Mouse (Mus musculus) limb, embryonic 10.5 days (tissue): ENCODE results near the gene Ntm. TPM values are rescaled to one million over a fixed set of nuclear protein-coding genes. Genes with fewer than 3 reads are reported as not detected.

Source experiments
- DNase-seq: peaks from one replicate; pipeline ENCODE4 v3.0.0-alpha.2; 2017; ENCODE audit warnings: low spot score
- H3K27ac ChIP-seq: fragments of 300-500 bp; sonication (generic); 2 replicates; pipeline ENCODE4 v1.5.1; 2016; ENCODE audit warnings: mild to moderate bottlenecking
- H3K27me3 ChIP-seq: fragments of 300-500 bp; sonication (generic); 2 replicates; pipeline ENCODE4 v1.6.1; 2016; ENCODE audit warnings: low read depth, mild to moderate bottlenecking; ENCODE audit not compliant: poor library complexity, severe bottlenecking
- H3K36me3 ChIP-seq: fragments of 300-500 bp; sonication (generic); 2 replicates; pipeline ENCODE4 v1.6.1; 2016; ENCODE audit warnings: mild to moderate bottlenecking, moderate library complexity
- H3K4me1 ChIP-seq: fragments of 300-500 bp; sonication (generic); 2 replicates; pipeline ENCODE4 v1.6.1; 2016
- H3K4me3 ChIP-seq: fragments of 300-500 bp; sonication (generic); 2 replicates; pipeline ENCODE4 v1.5.1; 2016; ENCODE audit warnings: mild to moderate bottlenecking, moderate library complexity
- H3K9me3 ChIP-seq: fragments of 300-500 bp; sonication (generic); replicated peaks from 2 replicates; pipeline ENCODE4 v1.6.1; 2016; ENCODE audit warnings: mild to moderate bottlenecking
- WGBS: fragments of 180-500 bp; shearing (Covaris S2); methylation state at CpG from one replicate; pipeline ENCODE4 v1.1.7; 2016; 5-methylcytosine and 5-hydroxymethylcytosine counted together
- polyA plus RNA-seq: library from polyadenylated mRNA; unstranded; fragments of >200 nt; fragmentation: Nextera tagmentation; extraction: Ambion mirVana; gene quantifications from 2 replicates; pipeline ENCODE4 v1.2.1, GENCODE M21; 2016

The Ntm gene
- polyA plus RNA-seq, 1 experiment from 2014 or later, result 12.7 TPM

GRCm38 (mm10) chr9:29610867-29611266 lies 352.1 kb downstream of the Ntm start:
- Histone ChIP-seq H3K36me3 (no peaks in the 10 kb centered on the region), H3K9me3 (no peaks in the 10 kb centered on the region), H3K4me3 (no peak overlapping the region), H3K4me1 (peaks cover 18% of the 10 kb centered on the region), H3K27ac (0 out of 2 replicates have a peak overlapping the region, but pooled peaks have one; percentile 27), H3K27me3 (no peaks in the 10 kb centered on the region)
- DNase-seq, result peak; percentile 56
- WGBS, result 40% methylated on average over 2 of the region's 2 CpGs

- Histone ChIP-seq H3K4me3 (no peak overlapping the region), H3K27me3 (peaks cover 13% of the 10 kb centered on the region; the same call in 1 of the 2 replicates), H3K9me3 (no peaks in the 10 kb centered on the region), H3K27ac (no peak overlapping the region), H3K36me3 (no peaks in the 10 kb centered on the region), H3K4me1 (peaks cover 8% of the 10 kb centered on the region; the same call in 1 of the 2 replicates)
- 30% methylated on average over 4 of the region's 4 CpGs for WGBS
- no peak for DNase-seq
These were observed 365.3 kb downstream of the Ntm start for GRCm38 (mm10) chr9:29597665-29598064.

- Histone ChIP-seq H3K9me3 (no peaks in the 10 kb centered on the region), H3K27ac (no peak overlapping the region), H3K4me1 (peaks cover 8% of the 10 kb centered on the region; the same call in 1 of the 2 replicates), H3K27me3 (peaks cover 13% of the 10 kb centered on the region; the same call in 1 of the 2 replicates), H3K4me3 (no peak overlapping the region), H3K36me3 (no peaks in the 10 kb centered on the region)
- no peak for DNase-seq
- 82% methylated on average over 9 of the region's 9 CpGs for WGBS
These were observed 367.6 kb downstream of the Ntm start for GRCm38 (mm10) chr9:29595321-29595720.

- WGBS, result 72% methylated on average over 21 of the region's 21 CpGs
- no peaks in the 10 kb centered on the region for H3K36me3 ChIP-seq
- peaks cover 8% of the 10 kb centered on the region; the same call in 1 of the 2 replicates for H3K4me1 ChIP-seq
- DNase-seq, result no peak
- H3K27ac ChIP-seq, result no peak overlapping the region
- no peak overlapping the region for H3K4me3 ChIP-seq
- peaks cover 13% of the 10 kb centered on the region; the same call in 1 of the 2 replicates for H3K27me3 ChIP-seq
- H3K9me3 ChIP-seq, result no peaks in the 10 kb centered on the region
These were observed 368.2 kb downstream of the Ntm start for GRCm38 (mm10) chr9:29594537-29595294.

- Histone ChIP-seq H3K4me3 (no peak overlapping the region), H3K4me1 (no peaks in the 10 kb centered on the region), H3K27ac (no peak overlapping the region), H3K9me3 (no peaks in the 10 kb centered on the region), H3K27me3 (peaks cover 16% of the 10 kb centered on the region; the same call in 1 of the 2 replicates), H3K36me3 (no peaks in the 10 kb centered on the region)
- no peak for DNase-seq
- WGBS, result 78% methylated on average over 5 of the region's 5 CpGs
These were observed 375.6 kb downstream of the Ntm start for GRCm38 (mm10) chr9:29587376-29587775.

- Histone ChIP-seq H3K27ac (no peak overlapping the region), H3K4me1 (peaks cover 7% of the 10 kb centered on the region; the same call in 1 of the 2 replicates), H3K27me3 (peaks cover 16% of the 10 kb centered on the region; the same call in 1 of the 2 replicates), H3K36me3 (no peaks in the 10 kb centered on the region), H3K4me3 (no peak overlapping the region), H3K9me3 (no peaks in the 10 kb centered on the region)
- no peak for DNase-seq
- WGBS, result 84% methylated on average over 10 of the region's 10 CpGs
These were observed 376.6 kb downstream of the Ntm start for GRCm38 (mm10) chr9:29586381-29586770.

GRCm38 (mm10) chr9:29585746-29586380 lies 377.1 kb downstream of the Ntm start:
- peak; percentile 72 for DNase-seq
- Histone ChIP-seq H3K27ac (no peak overlapping the region), H3K36me3 (no peaks in the 10 kb centered on the region), H3K4me3 (no peak overlapping the region), H3K4me1 (peaks cover 8% of the 10 kb centered on the region; the same call in 1 of the 2 replicates), H3K9me3 (no peaks in the 10 kb centered on the region), H3K27me3 (peaks cover 16% of the 10 kb centered on the region; the same call in 1 of the 2 replicates)
- WGBS, result 68% methylated on average over 8 of the region's 8 CpGs

GRCm38 (mm10) chr9:29578226-29578625 lies 384.7 kb downstream of the Ntm start:
- H3K4me1 ChIP-seq, result peaks cover 8% of the 10 kb centered on the region; the same call in 1 of the 2 replicates
- H3K36me3 ChIP-seq, result no peaks in the 10 kb centered on the region
- no peaks in the 10 kb centered on the region for H3K27me3 ChIP-seq
- no peak overlapping the region for H3K27ac ChIP-seq
- WGBS, result 88% methylated on average over 11 of the region's 11 CpGs
- DNase-seq, result no peak
- H3K4me3 ChIP-seq, result no peak overlapping the region
- no peaks in the 10 kb centered on the region for H3K9me3 ChIP-seq

GRCm38 (mm10) chr9:29576051-29576533 lies 386.8 kb downstream of the Ntm start:
- DNase-seq, result no peak
- Histone ChIP-seq H3K4me3 (no peak overlapping the region), H3K9me3 (no peaks in the 10 kb centered on the region), H3K4me1 (no peaks in the 10 kb centered on the region), H3K27ac (no peak overlapping the region), H3K27me3 (no peaks in the 10 kb centered on the region), H3K36me3 (no peaks in the 10 kb centered on the region)
- 70% methylated on average over 4 of the region's 4 CpGs for WGBS

GRCm38 (mm10) chr9:29574548-29574947 lies 388.4 kb downstream of the Ntm start:
- H3K4me3 ChIP-seq, result no peak overlapping the region
- 83% methylated on average over 5 of the region's 5 CpGs for WGBS
- H3K27me3 ChIP-seq, result no peaks in the 10 kb centered on the region
- no peaks in the 10 kb centered on the region for H3K4me1 ChIP-seq
- H3K9me3 ChIP-seq, result no peaks in the 10 kb centered on the region
- DNase-seq, result no peak
- H3K36me3 ChIP-seq, result no peaks in the 10 kb centered on the region
- no peak overlapping the region for H3K27ac ChIP-seq

GRCm38 (mm10) chr9:29568571-29568970 lies 394.4 kb downstream of the Ntm start:
- Histone ChIP-seq H3K27me3 (no peaks in the 10 kb centered on the region), H3K27ac (no peak overlapping the region; the same call in 1 of the 2 replicates), H3K4me1 (peaks cover 28% of the 10 kb centered on the region), H3K36me3 (no peaks in the 10 kb centered on the region), H3K4me3 (no peak overlapping the region), H3K9me3 (no peaks in the 10 kb centered on the region)
- 58% methylated on average over 5 of the region's 5 CpGs for WGBS
- no peak for DNase-seq

GRCm38 (mm10) chr9:29562419-29563071 lies 400.4 kb downstream of the Ntm start:
- Histone ChIP-seq H3K4me3 (no peak overlapping the region), H3K9me3 (no peaks in the 10 kb centered on the region), H3K36me3 (no peaks in the 10 kb centered on the region), H3K27me3 (no peaks in the 10 kb centered on the region), H3K27ac (no peak overlapping the region), H3K4me1 (peaks cover 22% of the 10 kb centered on the region)
- 93% methylated on average over 5 of the region's 5 CpGs for WGBS
- DNase-seq, result no peak
